Mouse (Mus musculus) erythroblast, adult 5-6 weeks (primary cell): ENCODE data around the gene Irf6. TPM values are rescaled to one million over a fixed set of nuclear protein-coding genes. Genes with fewer than 3 reads are reported as not detected.

Experiments
- ATAC-seq: replicated peaks from 2 replicates; pipeline ENCODE4 v1.8.0; 2016; ENCODE audit warnings: moderate number of reproducible peaks, mild to moderate bottlenecking, moderate TSS enrichment, inconsistent platforms; ENCODE audit not compliant: poor library complexity, low FRiP score, severe bottlenecking
- total RNA-seq, 2 experiments: library from RNA; stranded (forward) in 1 of 2; stranded (reverse) in 1 of 2; fragments of 150-400 nt in 1 of 2; fragments of 200-764, 138-1000 nt in 1 of 2; gene quantifications; 2 replicates each; pipeline versions ENCODE4 v1.2.3 to v1.2.4; 2015 to 2017; ENCODE audit warnings: low replicate concordance in 2 of 2

Irf6 gene
- total RNA-seq, 2 experiments from 2014 or later, result not detected

GRCm38 (mm10) chr1:193151134-193151533 is 1.8 kb upstream of the Irf6 start:
- no peak for ATAC-seq

DNA sequence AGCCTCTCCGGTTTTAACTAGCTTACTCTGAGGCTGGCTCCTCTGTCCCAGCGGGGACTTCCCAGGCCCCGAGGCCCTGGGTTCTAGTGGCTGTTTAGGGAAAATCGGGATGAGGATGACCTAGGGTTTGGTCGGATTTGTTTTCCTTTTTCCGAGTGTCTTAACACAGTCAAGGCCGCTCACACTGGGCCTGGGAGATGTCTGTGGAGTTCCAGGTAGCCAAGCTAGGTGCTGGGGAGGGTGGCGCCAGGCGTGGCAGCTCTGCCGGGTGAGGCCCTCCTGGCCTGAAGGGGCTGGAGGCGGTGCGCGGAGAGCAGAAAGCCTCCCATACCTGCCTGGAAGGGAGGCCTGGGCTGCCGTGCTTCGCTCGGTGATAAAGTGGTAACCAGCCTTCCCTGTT is 650 bp downstream of the Irf6 start:
- no peak for ATAC-seq

- no peak for ATAC-seq
These were observed 3.6 kb downstream of the Irf6 start for GRCm38 (mm10) chr1:193156316-193157110.

GRCm38 (mm10) chr1:193157111-193157492 is 4.2 kb downstream of the Irf6 start:
- no peak for ATAC-seq

DNA sequence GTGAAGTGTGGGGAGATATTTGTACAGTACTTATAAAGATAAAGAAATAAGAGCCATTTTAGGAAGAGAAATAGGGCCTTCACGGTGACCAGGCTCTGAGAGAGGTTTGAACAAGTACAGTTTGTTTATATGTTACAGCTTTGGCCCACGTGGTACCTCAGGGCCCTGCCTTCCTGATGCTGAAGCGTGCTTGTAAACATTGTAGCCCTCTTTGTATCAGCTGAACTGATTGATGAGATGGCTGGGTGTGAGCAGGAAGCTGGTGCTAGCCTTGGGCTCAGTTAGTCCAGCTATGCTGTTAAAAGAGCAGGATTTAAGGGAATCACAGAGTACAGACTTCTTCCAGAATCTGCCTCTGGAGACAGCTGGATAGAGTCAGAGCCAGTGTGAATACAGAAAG is 6.3 kb downstream of the Irf6 start:
- no peak for ATAC-seq

DNA sequence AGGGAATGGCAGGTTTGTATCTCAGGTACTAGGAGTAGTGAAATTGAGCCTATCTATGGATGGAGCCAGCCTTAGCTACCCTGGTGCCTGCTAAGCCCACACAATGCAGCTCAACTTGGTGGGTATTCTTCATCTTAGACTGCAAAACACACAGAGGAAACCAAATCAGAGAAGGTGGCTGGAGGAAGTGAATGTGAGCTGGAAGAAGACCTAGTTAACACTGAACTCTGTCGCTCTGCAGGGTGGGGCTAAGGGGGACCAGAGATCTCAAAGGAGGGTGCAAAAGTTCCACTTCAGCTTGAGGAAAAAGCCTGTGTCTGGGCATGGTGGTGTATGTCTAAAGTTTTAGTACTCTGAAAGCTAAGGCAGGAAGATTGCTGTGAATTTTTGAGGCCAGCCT is 6.7 kb downstream of the Irf6 start:
- ATAC-seq, result no peak

DNA sequence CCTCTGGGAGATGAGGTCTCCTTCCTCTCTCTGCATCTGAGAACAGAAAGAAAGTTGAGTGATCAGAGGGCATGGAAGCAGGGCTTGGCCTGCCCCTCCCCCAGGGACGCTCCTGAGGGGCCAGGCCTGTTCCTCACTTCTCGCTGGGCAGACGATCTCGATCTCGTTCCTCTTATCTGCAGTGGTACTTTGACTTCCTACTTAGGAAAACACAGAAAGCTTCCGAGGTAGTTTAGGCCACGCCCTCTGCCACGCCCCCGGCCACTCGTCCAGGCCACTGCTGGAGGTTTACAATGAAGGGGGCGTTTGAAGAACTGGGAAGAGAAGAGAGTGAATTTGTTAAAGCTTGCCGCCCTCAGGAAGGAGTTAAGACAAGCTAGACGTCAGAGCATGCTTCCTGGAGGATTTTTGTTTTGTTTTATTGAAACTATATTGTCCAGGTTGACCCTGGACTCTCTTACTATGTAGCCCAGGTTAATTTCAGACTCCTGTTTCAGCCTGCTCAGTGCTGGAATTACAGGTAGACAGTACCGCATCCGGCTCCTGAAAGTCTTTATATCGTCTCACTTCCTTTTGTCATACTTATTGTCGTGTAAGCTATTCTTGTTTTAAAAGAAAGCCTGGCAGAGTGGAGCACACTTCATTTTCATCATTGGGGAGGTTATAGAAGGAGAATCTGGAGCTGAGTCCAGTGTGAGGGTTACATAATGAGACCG is 7.6 kb downstream of the Irf6 start:
- peak; percentile 36; the same call in 1 of the 2 replicates for ATAC-seq

GRCm38 (mm10) chr1:193167746-193168145 is 14.8 kb downstream of the Irf6 start, which contains the start of gene A130010J15Rik:
TSS of gene A130010J15Rik (plus strand) at chr1:193168046.
- no peak for ATAC-seq

DNA sequence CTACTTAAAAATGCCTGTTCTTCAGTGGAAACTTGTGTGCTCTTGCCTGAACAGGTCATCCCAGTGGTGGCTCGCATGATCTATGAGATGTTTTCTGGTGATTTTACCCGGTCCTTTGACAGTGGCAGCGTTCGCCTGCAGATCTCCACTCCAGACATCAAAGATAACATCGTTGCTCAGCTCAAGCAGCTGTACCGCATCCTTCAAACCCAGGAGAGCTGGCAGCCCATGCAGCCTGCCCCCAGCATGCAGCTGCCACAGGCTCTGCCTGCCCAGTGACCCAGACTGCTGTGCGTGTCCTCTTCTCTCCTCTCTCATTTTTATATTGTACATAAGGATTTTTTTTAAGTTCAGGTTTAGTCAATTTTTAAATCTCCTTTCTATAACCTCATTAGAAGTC is 16.3 kb downstream of the Irf6 start:
- ATAC-seq, result no peak

DNA sequence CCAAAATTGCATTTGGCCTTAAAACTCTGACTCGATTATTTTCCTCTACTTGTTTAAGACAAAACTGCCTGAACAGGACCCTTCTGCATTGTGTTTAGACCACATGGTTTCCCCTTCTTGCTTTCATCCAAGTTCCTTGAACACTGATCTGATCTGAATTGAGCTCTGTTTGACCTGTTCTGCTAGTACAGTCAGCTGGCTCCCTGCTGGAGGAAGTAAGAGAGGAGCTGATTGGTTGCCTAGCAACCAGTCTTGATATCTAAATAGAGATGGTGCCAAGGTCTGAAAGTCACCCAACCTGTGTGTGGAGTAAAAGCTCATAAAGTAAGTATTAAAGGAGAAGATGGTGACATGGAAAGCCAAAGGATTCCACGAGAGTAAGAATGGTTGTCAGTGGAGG is 16.9 kb downstream of the Irf6 start:
- ATAC-seq, result no peak

DNA sequence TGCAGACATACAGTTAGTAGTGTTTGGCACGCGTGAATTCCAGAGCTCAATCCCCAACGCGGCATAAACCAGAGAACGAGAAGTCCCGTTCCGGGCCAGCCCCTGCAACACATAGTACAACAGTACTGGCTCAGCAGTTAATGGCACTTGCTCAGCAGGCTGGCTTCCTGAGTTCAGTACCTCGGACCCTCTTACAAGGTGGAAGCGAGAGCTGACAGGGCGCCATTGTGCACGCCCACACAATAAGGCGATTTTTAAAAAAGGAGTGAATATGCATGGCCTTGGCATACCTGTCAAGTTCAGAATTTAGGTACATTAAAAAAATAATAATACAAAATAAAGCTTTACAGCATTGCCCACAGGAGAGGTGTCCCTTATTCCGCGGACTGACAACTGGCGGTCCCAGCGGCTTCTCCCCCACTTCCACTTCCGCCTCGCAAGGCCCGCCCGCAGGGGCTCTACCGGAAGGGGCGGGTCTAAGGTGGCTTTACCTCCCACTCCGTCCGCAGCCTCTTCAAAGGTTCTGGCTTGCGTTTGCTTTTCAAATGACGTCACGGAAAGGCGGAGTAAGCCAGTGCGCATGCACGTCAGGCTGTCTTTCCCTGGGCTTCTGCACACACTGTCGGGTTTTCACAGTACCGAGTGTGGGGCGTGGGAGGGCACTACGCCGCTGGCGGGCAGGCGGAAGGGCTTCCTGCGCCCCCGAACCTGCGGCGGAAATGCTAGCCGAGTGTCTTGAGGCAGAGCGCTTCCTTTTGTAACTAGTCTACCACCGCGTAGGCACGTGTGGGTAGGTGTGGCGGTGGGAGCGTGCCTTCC is 20.3 kb downstream of the Irf6 start:
- ATAC-seq, result peak; percentile 97

DNA sequence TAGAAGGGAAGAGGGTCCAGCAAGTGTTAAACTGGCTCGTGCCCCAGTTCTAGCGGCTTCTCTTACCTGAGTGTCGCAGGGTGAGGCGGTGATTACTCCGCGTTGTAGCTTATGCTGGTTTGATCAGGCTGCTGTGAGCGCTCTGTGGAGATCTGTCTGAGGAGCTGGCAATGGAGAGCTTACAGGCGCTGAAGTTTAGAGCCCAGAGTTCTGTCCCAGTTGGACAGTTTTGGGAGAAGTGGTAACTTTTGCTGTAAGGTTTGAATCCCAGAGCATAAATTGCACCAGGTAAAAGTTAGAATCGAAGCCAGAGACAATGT is 20.9 kb downstream of the Irf6 start:
- no peak; the same call in 1 of the 2 replicates for ATAC-seq

GRCm38 (mm10) chr1:193174143-193174733 is 21.3 kb downstream of the Irf6 start:
- ATAC-seq, result no peak

- no peak for ATAC-seq
These were observed 28.2 kb downstream of the Irf6 start for GRCm38 (mm10) chr1:193181104-193181503.

DNA sequence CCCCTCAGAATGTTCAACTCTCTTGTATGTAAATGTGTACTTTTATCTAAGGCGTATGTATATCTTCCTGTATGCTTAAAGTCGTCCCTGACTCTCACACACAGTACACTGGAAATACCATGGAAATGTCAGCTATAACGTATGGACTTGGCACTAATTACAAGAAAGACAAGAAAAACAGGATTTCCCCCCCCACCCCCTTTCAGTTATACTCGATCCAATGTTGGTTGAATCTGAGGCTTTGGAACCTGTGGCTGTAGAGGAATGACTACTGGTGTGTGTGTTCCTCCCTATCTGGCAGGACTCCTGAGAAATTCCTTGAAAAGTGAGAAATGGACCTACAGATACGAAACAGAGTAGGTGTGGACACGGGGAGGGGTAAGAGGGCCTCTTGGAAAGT is 35.3 kb downstream of the Irf6 start:
- ATAC-seq, result no peak

- ATAC-seq, result no peak
These were observed 36.3 kb downstream of the Irf6 start for GRCm38 (mm10) chr1:193189151-193189621.

GRCm38 (mm10) chr1:193189771-193190170 is 36.9 kb downstream of the Irf6 start:
- no peak for ATAC-seq

DNA sequence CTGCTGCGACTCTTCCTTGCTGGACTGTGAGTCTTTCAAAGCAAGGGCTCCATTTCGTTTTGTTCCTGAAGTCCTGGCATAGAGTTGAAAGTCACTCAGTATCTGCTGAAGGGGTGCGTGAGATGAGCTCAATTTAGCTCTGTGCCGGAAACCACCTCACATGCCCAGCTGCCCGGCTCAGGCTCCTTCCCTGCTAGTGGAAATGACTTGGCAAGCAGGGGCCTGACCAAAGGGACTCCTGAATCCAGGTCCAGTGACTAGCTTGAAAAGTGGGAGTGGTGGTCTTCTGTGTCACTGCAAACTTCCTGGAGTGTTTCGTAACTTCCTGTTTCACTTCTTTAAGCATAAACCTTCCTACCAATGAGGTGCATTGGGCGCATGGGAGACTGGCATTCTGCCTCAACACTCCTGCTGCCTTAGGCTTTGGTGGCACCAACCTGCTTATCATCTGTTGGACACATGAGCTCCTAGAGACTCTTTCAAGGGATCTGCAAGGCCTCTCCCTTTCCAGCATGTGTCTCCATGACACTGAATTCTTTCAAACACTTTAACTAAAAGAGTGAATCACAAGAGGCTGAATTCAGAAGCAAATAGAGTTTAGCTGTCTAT is 38.9 kb downstream of the Irf6 start:
- no peak for ATAC-seq

DNA sequence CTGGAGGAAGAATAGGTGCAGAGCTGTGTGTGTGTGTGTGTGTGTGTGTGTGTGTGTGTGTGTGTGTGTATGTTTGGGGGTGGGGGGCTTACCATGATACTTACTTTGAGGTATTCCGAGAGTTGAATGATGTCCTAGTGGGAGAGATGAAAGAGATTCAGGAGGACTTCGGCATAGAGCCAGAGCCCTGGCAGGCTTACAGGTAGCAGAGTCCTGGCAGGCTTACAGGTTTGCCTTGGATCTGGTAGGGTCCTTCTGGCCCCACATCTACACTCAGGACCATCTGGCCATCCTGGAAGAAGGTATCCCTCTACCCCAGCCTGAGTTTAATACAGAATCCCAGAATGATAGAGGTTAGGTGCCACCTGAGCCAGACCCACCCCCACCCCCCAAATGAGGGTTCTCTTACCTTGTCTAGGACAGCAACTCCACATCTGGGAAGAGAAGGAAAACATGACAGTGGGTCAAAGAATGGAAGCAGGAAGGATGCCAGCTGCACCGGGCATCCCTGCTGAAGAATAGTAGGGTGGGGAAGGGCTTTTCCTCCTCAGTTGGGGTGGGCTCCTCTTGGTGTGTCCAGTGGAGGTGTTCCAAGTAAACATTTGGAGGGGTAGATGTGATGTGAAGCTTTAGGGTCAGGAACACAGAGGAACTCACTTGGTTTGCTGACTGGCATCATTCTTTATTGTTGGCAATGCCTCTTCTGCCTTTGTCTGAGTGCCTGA is 41.7 kb downstream of the Irf6 start:
- ATAC-seq, result no peak
